Mouse (Mus musculus): ENCODE data around the gene Ptpn3. TPM values are rescaled to one million over a fixed set of nuclear protein-coding genes. Genes with fewer than 3 reads are reported as not detected.
"Not testable (repeated sequence)": the region's sequence is repeated elsewhere in the genome, so short reads cannot be mapped to it uniquely, and the experiment has no call there.

The Ptpn3 gene
- polyA plus RNA-seq, 1 experiment from 2014 or later: 3.4 TPM

DNA sequence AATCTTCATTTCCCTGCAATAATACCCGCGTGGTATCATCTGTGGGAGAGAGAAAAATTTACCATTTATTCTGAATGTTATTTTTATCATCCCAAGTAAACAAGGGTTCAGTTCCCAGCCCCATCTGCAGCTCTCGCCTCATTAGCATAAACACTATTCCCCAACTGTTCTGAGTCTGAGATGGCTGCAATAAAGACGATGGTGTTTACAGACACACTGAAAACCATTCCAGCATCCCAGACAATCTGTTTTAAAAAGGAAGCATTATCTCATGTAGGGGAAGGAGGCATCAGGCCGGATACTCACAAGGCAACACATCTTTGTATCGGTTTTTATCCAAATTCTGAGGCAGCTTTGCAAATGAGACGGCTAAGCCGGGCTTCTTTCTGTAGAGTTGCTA, 95.7 kb downstream of the Ptpn3 start:
- no peaks in the 10 kb centered on the region for H3K36me3 ChIP-seq (ENCODE audit: control insufficient read depth, insufficient read depth, low read length)
- H3K4me2 ChIP-seq (replicated peaks; ENCODE audit: low read depth, low read length): no peak overlapping the region
- no peaks in the 10 kb centered on the region for H3K4me1 ChIP-seq (replicated peaks; ENCODE audit: control insufficient read depth, insufficient read depth, low read length)
- no peak overlapping the region for H3K27ac ChIP-seq (ENCODE audit: low read depth, low read length)
- WGBS: 88% methylated on average over 8 of the region's 8 CpGs
- H3K9me3 ChIP-seq (ENCODE audit: control insufficient read depth, low read length): no peaks in the 10 kb centered on the region
- DNase-seq (ENCODE audit: low spot score) (no peak), ATAC-seq (ENCODE audit: low FRiP score) (no peak)
- no peak overlapping the region for H3K4me3 ChIP-seq (ENCODE audit: low read depth, low read length)
- H3K27me3 ChIP-seq (ENCODE audit: control insufficient read depth, insufficient read depth, low read length): no peaks in the 10 kb centered on the region
- H3K9ac ChIP-seq (ENCODE audit: low read depth, low read length): no peak overlapping the region

DNA sequence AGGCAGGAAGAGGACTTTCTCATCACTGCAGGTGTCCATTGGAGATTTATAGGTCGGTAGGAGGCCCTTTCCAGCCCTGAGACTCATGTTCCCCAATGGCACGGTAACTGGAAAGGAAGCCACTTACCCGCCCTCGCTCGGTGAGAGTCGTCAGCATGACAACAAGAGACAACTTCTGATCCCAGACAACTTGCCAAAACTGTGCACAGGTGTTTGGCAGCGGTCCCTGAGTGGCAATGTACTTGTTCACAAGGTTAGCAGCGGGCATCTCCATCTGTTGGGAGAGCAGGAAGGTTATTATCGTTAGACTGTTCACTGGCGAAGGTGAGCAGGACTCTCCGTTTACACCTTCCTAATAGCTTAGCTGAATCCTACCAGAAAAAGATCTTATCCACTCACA, 96.9 kb downstream of the Ptpn3 start:
- Histone ChIP-seq H3K27me3 (ENCODE audit: control insufficient read depth, insufficient read depth, low read length) (no peaks in the 10 kb centered on the region), H3K4me3 (ENCODE audit: low read depth, low read length) (no peak overlapping the region), H3K9ac (ENCODE audit: low read depth, low read length) (no peak overlapping the region), H3K36me3 (ENCODE audit: control insufficient read depth, insufficient read depth, low read length) (no peaks in the 10 kb centered on the region), H3K27ac (ENCODE audit: low read depth, low read length) (no peak overlapping the region), H3K9me3 (ENCODE audit: control insufficient read depth, low read length) (no peaks in the 10 kb centered on the region), H3K4me2 (replicated peaks; ENCODE audit: low read depth, low read length) (no peak overlapping the region), H3K4me1 (replicated peaks; ENCODE audit: control insufficient read depth, insufficient read depth, low read length) (no peaks in the 10 kb centered on the region)
- ATAC-seq (ENCODE audit: low FRiP score) (no peak), DNase-seq (ENCODE audit: low spot score) (no peak)
- 90% methylated on average over 11 of the region's 11 CpGs for WGBS

DNA sequence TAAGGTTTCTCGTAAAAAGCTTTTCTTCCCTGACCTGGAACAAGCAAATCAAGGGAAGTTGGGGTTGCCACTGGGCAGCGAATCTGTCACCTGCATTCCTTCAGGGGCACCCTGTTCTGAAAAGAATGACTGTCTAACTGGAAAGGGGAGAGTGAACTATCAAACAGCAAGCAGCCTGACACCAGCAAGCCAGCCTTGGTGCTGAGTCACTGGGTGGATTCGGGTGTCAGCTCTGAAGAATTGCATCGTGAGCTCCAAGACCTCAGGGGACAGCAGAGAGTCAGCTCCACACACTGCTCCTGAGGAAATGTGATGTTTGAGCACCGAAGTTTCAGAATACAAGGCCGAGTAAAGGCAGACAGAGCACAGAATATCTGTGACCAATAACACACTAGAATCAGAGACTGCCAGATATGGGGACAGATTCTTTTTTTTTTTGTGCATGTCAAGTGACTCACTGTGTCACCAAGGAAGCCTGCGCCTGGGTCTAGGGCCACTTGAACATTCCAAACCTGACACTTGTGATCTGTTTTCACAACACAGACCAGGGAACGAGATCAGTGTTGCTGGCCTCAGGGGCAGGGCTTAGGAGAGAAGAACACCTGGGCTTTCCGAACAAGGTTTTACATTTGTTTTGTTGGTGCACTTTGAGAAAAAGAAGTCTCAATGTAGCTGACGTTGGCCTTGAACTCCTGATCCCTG, 98.8 kb downstream of the Ptpn3 start:
- WGBS: 66% methylated on average over 10 of the region's 10 CpGs
- no peak overlapping the region for H3K4me2 ChIP-seq (replicated peaks; ENCODE audit: low read depth, low read length)
- H3K9ac ChIP-seq (ENCODE audit: low read depth, low read length): no peak overlapping the region
- DNase-seq (ENCODE audit: low spot score) (no peak), ATAC-seq (ENCODE audit: low FRiP score) (no peak)
- H3K4me3 ChIP-seq (ENCODE audit: low read depth, low read length): no peak overlapping the region
- no peaks in the 10 kb centered on the region for H3K36me3 ChIP-seq (ENCODE audit: control insufficient read depth, insufficient read depth, low read length)
- H3K9me3 ChIP-seq (ENCODE audit: control insufficient read depth, low read length): no peaks in the 10 kb centered on the region
- no peaks in the 10 kb centered on the region for H3K27me3 ChIP-seq (ENCODE audit: control insufficient read depth, insufficient read depth, low read length)
- H3K4me1 ChIP-seq (replicated peaks; ENCODE audit: control insufficient read depth, insufficient read depth, low read length): no peaks in the 10 kb centered on the region
- no peak overlapping the region for H3K27ac ChIP-seq (ENCODE audit: low read depth, low read length)

DNA sequence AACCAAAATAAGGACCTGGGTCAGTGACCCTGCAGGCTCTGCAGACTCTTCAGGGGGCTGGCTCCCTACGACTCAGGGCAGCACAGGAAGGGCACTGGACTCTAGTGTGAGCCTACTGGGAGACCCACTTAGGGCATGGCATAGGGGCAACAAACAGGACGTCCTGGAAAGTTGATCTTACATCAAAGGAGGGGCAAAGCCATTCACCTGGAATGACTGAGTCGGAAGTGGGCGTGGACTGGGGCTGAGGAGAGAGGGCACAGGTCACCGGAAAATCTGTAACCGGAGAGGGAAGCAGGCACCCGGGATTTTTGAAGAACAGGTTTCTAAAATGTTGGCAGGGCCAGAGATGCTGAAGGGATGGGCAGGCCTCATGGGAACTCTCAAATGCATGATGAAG, 99.5 kb downstream of the Ptpn3 start:
- DNase-seq (ENCODE audit: low spot score) (no peak), ATAC-seq (ENCODE audit: low FRiP score) (no peak)
- Histone ChIP-seq H3K4me2 (replicated peaks; ENCODE audit: low read depth, low read length) (no peak overlapping the region), H3K9ac (ENCODE audit: low read depth, low read length) (no peak overlapping the region), H3K27ac (ENCODE audit: low read depth, low read length) (no peak overlapping the region), H3K36me3 (ENCODE audit: control insufficient read depth, insufficient read depth, low read length) (no peaks in the 10 kb centered on the region), H3K4me1 (replicated peaks; ENCODE audit: control insufficient read depth, insufficient read depth, low read length) (no peaks in the 10 kb centered on the region), H3K9me3 (ENCODE audit: control insufficient read depth, low read length) (no peaks in the 10 kb centered on the region), H3K4me3 (ENCODE audit: low read depth, low read length) (no peak overlapping the region), H3K27me3 (ENCODE audit: control insufficient read depth, insufficient read depth, low read length) (no peaks in the 10 kb centered on the region)
- WGBS: 51% methylated on average over 7 of the region's 7 CpGs

DNA sequence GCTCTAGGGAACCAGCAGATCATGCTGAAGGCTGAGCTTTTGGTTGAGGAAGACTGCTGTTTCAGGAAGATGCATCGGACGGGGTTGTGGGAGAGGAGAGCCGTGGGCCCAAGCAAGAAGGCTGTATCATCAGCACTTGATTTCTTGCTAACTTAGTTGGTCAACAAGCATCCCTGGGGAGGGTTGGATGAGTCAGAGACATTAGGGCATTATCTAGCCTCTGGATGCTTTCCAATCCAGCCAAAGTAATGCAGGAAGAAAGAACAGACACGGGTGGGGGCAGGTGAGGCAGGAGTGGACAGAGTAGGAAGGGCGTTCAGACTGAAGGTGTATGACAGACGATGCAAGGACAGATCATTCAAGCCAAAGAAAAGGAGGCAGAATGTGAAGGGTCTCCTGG, 101.0 kb downstream of the Ptpn3 start:
- no peaks in the 10 kb centered on the region for H3K36me3 ChIP-seq (ENCODE audit: control insufficient read depth, insufficient read depth, low read length)
- ATAC-seq (ENCODE audit: low FRiP score) (no peak), DNase-seq (ENCODE audit: low spot score) (no peak)
- 95% methylated on average over 6 of the region's 6 CpGs for WGBS
- no peak overlapping the region for H3K4me2 ChIP-seq (replicated peaks; ENCODE audit: low read depth, low read length)
- H3K9ac ChIP-seq (ENCODE audit: low read depth, low read length): no peak overlapping the region
- no peak overlapping the region for H3K4me3 ChIP-seq (ENCODE audit: low read depth, low read length)
- no peaks in the 10 kb centered on the region for H3K27me3 ChIP-seq (ENCODE audit: control insufficient read depth, insufficient read depth, low read length)
- H3K9me3 ChIP-seq (ENCODE audit: control insufficient read depth, low read length): no peaks in the 10 kb centered on the region
- no peak overlapping the region for H3K27ac ChIP-seq (ENCODE audit: low read depth, low read length)
- no peaks in the 10 kb centered on the region for H3K4me1 ChIP-seq (replicated peaks; ENCODE audit: control insufficient read depth, insufficient read depth, low read length)

DNA sequence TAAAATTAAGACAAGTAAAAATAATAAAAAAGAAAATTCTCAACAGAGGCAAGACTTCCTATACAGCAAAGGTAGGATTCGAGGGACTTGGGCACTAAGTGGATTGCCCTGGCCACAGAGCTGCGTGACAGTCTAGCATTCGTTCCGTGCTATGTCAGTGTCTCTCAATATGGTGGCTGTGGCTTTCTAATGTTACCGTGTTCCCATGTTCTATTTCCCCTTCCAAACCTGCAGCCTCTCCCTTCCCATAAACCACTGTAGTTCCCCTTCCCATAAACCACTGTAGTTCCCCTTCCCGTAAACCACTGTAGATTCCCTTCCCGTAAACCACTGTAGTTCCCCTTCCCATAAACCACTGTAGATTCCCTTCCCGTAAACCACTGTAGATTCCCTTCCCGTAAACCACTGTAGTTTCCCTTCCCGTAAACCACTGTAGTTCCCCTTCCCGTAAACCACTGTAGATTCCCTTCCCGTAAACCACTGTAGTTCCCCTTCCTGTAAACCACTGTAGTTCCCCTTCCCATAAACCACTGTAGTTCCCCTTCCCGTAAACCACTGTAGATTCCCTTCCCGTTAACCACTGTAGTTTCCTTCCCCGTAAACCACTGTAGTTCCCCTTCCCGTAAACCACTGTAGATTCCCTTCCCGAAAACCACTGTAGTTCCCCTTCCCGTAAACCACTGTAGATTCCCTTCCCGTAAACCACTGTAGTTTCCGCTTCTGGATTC, 102.8 kb downstream of the Ptpn3 start:
- WGBS: 96% methylated on average over 20 of the region's 20 CpGs
- not testable (repeated sequence) for H3K4me2 ChIP-seq (replicated peaks; ENCODE audit: low read depth, low read length); H3K4me3 ChIP-seq (ENCODE audit: low read depth, low read length); H3K9ac ChIP-seq (ENCODE audit: low read depth, low read length); H3K4me1 ChIP-seq (replicated peaks; ENCODE audit: control insufficient read depth, insufficient read depth, low read length); DNase-seq (ENCODE audit: low spot score); H3K27ac ChIP-seq (ENCODE audit: low read depth, low read length); ATAC-seq (ENCODE audit: low FRiP score); H3K9me3 ChIP-seq (ENCODE audit: control insufficient read depth, low read length); H3K36me3 ChIP-seq (ENCODE audit: control insufficient read depth, insufficient read depth, low read length); H3K27me3 ChIP-seq (ENCODE audit: control insufficient read depth, insufficient read depth, low read length)

DNA sequence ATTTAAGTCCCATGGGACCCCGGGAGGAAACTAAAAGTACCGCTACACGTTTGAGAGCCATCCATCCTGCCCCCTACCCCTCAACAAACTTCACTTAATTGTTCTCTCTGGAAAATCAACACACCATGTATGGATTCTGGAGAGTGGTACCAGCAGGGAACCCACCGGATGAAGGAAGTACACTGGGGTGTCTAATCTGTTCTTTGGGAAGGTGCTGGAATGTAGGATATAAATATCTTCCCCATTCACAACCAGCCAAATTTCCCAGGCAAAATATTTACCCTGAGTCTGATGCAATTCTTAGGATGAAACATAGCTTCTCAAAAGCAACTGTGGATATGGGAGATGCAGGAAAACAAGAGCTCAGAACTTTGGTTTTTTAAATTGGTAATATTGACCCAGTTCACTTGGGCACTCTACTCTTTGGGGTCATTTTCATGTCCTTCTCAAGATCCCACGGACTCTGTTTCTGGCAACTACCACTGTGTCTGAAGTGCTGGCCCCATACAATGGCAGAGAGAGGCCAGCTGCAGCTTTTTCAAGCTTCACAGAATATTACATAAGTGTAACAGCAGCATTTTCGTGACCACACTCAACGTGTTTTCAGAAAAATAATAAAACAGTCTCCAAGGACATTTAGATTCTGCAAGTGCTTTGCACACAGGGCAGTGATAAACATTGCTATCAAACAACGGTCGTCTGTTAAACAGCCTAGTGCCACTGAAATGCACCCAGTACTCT, 109.9 kb downstream of the Ptpn3 start:
- WGBS: 79% methylated on average over 9 of the region's 9 CpGs
- no peak for DNase-seq (ENCODE audit: low spot score)
- Histone ChIP-seq H3K4me3 (ENCODE audit: low read depth, low read length) (no peak overlapping the region), H3K27me3 (ENCODE audit: control insufficient read depth, insufficient read depth, low read length) (no peaks in the 10 kb centered on the region), H3K9me3 (ENCODE audit: control insufficient read depth, low read length) (no peaks in the 10 kb centered on the region), H3K9ac (ENCODE audit: low read depth, low read length) (no peak overlapping the region), H3K27ac (ENCODE audit: low read depth, low read length) (no peak overlapping the region), H3K4me1 (replicated peaks; ENCODE audit: control insufficient read depth, insufficient read depth, low read length) (no peaks in the 10 kb centered on the region), H3K4me2 (replicated peaks; ENCODE audit: low read depth, low read length) (no peak overlapping the region), H3K36me3 (ENCODE audit: control insufficient read depth, insufficient read depth, low read length) (no peaks in the 10 kb centered on the region)
- no peak for ATAC-seq (ENCODE audit: low FRiP score)

DNA sequence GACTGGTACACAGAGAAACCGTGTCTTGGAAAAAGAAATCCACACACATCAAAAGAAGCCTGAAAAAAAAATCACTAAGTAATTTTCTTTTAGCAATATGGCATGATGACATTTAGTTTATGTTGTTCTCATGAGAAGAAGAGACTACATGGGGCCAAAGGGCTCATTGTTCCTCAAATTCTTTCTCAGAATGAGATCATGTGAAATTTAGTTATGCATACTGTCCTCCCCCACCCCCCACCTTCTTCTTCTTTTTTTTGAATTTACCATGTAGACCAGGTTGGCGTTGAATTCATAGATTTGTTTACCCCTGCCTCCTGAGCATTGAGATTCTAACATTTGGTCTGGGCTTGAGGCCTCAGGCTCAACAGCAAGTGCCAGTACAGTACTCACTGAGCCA, 111.8 kb downstream of the Ptpn3 start:
- H3K4me3 ChIP-seq (ENCODE audit: low read depth, low read length): no peak overlapping the region
- H3K9ac ChIP-seq (ENCODE audit: low read depth, low read length): no peak overlapping the region
- no peak for ATAC-seq (ENCODE audit: low FRiP score)
- no peaks in the 10 kb centered on the region for H3K4me1 ChIP-seq (replicated peaks; ENCODE audit: control insufficient read depth, insufficient read depth, low read length)
- DNase-seq (ENCODE audit: low spot score): no peak
- no peak overlapping the region for H3K27ac ChIP-seq (ENCODE audit: low read depth, low read length)
- H3K27me3 ChIP-seq (ENCODE audit: control insufficient read depth, insufficient read depth, low read length): no peaks in the 10 kb centered on the region
- no peak overlapping the region for H3K4me2 ChIP-seq (replicated peaks; ENCODE audit: low read depth, low read length)
- H3K36me3 ChIP-seq (ENCODE audit: control insufficient read depth, insufficient read depth, low read length): no peaks in the 10 kb centered on the region
- no peaks in the 10 kb centered on the region for H3K9me3 ChIP-seq (ENCODE audit: control insufficient read depth, low read length)
- WGBS: 96% methylated on average over 2 of the region's 2 CpGs
